Mouse (Mus musculus): ENCODE data around the gene Rpl24. TPM values are rescaled to one million over a fixed set of nuclear protein-coding genes. Genes with fewer than 3 reads are reported as not detected.

Rpl24 gene
- 68.1 and 118 TPM in 2 replicates for polyA plus RNA-seq (2012; rRNA removed; ENCODE audit: low replicate concordance)

DNA sequence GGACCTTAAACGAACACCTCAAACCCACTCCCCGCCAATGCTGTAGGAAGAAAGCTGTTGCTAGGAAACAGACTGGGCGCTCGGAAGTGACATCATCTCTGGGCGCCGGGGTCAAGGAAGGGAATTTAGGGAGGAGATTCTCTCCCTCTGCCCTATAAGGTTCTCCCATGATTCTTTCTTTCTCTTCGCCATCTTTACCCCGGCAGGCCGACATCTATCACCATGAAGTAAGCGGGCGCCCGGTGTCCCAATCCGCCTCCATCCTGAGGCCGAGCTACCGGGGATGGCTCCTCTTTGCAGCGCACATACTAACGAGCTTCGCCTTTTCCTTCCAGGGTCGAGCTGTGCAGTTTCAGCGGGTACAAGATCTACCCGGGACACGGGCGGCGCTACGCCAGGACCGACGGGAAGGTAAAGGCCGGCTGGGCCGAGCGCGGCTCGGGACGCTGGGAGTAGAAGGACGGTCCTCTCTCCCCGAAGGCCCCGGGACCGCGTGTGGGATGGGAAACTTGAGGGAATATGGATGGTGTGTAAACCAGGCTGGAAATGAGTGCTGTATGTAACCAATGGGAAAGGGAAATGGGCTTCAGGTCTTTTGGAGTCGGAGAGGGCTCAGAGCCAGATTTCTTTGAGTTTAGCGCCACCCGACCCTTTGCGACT lies at the start of gene Rpl24:
Rpl24 (plus strand) TSS at position 64 of the 660 bp plus-strand sequence.

DNA sequence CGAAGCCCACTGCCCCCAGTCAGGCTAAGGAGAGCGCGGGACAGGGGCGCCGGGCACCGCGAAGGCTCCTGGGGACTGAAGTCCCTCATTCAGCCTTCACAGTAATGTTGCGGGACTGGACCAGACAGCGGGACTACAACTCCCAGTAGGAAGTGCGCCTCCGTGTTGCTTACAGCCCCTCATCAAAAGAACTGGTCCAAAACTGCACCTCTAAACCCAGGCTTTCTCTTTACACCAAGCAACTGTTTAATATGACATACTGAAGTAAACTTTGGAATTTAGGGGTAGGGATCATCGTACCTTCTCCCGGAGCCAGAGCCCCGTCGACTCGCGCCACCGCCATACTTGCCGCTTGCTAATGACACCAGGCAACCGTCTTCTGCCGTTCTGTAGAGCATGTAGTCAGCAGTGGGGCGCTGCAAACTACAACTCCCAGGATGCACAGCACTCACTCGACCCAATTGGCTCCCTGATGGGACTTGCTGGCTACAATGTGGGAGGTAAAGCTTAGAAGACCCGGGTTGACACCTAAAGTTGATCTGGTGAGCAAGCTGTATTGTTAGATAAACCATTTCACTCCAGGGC lies 31.5 kb upstream of the Rpl24 start, which contains the start of gene Cep97:
Cep97 (minus strand) TSS at position 403 of the 585 bp plus-strand sequence.

DNA sequence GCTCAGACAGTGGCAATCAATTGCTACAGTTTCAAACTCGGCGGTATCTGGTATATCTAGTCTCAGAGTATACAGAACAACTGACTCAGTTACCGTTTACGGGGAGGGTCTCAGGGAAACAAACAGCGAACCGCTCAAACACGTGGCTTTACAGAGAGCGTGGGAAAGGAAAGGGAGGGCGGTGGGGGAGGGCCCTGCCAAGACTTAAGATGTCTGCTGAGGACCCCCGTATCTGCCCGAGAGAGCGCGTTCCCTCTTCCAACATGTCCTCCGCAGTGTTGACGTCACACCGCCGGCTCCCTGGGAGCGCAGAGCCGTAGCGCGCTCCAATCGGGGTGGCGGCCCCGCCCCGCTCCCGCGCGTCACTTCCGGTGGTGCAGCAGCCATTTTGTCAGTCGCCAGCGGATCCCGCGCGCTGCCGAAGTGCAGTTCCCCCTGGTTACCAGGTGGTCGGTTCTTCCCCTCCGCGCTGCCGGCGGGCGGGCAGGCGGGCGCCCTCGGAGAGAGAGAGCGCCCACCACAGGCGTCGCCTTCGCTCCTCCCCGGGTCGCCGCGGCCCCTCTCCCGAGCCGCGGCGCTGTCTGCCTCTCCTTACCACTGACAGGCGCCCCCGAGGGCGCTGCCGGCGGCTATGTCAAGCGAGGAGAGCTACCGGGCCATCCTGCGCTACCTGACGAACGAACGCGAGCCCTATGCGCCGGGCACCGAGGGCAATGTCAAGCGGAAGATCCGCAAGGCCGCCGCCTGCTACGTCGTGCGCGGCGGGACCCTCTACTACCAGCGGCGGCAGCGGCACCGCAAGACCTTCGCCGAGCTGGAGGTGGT lies 7.6 kb downstream of the Rpl24 start, which contains the start of gene Zbtb11:
Zbtb11 (plus strand) TSS at position 453 of the 825 bp plus-strand sequence.

Other genes with a start within 250 kb of the Rpl24 start
- 8.4 and 19.2 TPM in 2 replicates for gene Nfkbiz, start 127.4 kb upstream of the Rpl24 start, polyA plus RNA-seq (2012; rRNA removed; ENCODE audit: low replicate concordance)
- gene Nxpe3, start 71.0 kb upstream of the Rpl24 start, polyA plus RNA-seq (2012; rRNA removed; ENCODE audit: low replicate concordance), result 2.3 and 2.6 TPM in 2 replicates
- 1.0 and 2.3 TPM in 2 replicates for gene Cep97, start 31.4 kb upstream of the Rpl24 start, polyA plus RNA-seq (2012; rRNA removed; ENCODE audit: low replicate concordance)
- 3.9 and 4.3 TPM in 2 replicates for gene Zbtb11, start 7.6 kb downstream of the Rpl24 start, polyA plus RNA-seq (2012; rRNA removed; ENCODE audit: low replicate concordance)
- gene Pcnp, start 63.5 kb downstream of the Rpl24 start, polyA plus RNA-seq (2012; rRNA removed; ENCODE audit: low replicate concordance), result 6.2 and 21.3 TPM in 2 replicates
- gene Trmt10c, start 71.5 kb downstream of the Rpl24 start, polyA plus RNA-seq (2012; rRNA removed; ENCODE audit: low replicate concordance), result 2.4 and 3.7 TPM in 2 replicates
- 2.0 and 5.1 TPM in 2 replicates for gene Senp7, start 82.1 kb downstream of the Rpl24 start, polyA plus RNA-seq (2012; rRNA removed; ENCODE audit: low replicate concordance)
- gene Impg2, start 238.0 kb downstream of the Rpl24 start, polyA plus RNA-seq (2012; rRNA removed; ENCODE audit: low replicate concordance), result 0.04 and 0.20 TPM in 2 replicates